Mouse (Mus musculus) adipocyte (in vitro differentiated cells): ENCODE data around the gene Plekha8.
A peak's percentile ranks its signal among the peaks of the same experiment; 100 is the strongest.

ENCODE experiments used
- DNase-seq: peaks from one replicate; pipeline ENCODE4 v3.0.0-alpha.2; 2016; ENCODE audit warnings: low spot score

Plekha8 gene

DNA sequence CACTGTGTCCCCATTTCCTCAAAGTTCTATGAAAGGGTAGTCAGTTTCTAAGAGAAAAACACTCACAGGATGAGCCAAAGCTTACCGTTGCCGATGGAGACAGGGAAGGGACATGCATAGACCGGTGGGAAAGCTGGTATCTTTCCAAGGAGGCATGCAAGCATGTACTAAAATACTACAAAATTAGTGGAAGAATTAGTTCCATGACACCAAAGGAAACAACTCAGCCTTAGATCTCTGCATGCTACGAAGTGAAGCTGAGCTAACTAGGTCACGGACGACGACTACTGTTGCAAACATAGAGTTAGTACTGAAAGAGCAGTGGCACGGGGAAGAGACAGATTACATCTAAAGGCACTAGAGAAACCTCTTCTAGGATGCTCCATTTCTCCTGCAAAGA lies 8.0 kb upstream of the Plekha8 start:
- no peak for DNase-seq

GRCm38 (mm10) chr6:54587683-54588082 lies 7.2 kb upstream of the Plekha8 start:
- DNase-seq: no peak

DNA sequence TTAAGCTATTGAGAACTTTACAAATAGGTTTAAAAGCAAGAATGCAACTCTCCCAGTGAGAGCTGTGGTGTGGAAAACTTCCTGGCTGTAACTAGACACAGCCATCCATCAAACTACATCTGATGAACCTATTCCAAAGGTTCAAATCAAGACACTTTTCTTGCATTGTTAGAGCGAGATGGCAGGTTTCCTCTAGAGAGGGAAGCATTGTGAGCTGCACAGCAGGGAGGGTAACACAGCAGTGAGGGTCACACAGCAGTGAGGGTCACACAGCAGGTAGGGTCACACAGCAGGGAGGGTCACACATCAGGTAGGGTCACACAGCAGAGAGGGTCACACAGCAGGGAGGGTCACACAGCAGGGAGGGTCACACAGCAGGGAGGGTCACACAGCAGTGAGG lies 6.7 kb upstream of the Plekha8 start:
- no peak for DNase-seq

- no peak for DNase-seq
Observed at GRCm38 (mm10) chr6:54590691-54591090, 4.2 kb upstream of the Plekha8 start.

GRCm38 (mm10) chr6:54591778-54592177 lies 3.1 kb upstream of the Plekha8 start:
- no peak for DNase-seq

DNA sequence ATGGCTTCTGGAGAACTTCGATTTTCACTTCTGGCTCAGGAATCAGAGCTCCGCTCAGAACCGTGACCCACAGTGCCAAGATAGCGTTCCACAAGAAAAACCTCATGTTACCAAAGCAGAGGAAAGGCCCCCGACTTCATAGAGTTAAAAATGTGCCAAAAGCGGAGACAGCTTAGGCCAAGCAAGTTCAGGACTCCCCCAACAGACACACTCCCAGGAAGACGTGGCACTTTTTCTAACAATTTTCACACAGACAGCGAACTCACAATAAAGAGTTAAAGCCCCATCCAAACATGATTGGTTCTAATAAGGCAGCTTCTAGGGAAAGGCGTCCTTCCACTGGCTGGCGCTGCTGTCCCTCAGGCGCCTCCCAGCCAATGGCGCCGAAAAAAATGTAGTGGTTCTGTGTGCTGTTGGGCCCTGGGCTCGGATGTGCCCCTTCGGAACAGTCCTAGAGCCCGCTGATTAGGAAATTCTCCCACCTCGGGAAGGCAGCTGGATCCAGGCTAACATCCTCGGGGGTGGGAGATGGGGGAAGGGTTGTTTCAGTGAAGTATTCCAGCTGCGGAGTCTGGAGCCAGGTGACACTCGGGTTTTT lies 1.9 kb upstream of the Plekha8 start:
- DNase-seq: peak; percentile 96

- DNase-seq: peak; percentile 69
Observed at GRCm38 (mm10) chr6:54593766-54594468, 994 bp upstream of the Plekha8 start.

DNA sequence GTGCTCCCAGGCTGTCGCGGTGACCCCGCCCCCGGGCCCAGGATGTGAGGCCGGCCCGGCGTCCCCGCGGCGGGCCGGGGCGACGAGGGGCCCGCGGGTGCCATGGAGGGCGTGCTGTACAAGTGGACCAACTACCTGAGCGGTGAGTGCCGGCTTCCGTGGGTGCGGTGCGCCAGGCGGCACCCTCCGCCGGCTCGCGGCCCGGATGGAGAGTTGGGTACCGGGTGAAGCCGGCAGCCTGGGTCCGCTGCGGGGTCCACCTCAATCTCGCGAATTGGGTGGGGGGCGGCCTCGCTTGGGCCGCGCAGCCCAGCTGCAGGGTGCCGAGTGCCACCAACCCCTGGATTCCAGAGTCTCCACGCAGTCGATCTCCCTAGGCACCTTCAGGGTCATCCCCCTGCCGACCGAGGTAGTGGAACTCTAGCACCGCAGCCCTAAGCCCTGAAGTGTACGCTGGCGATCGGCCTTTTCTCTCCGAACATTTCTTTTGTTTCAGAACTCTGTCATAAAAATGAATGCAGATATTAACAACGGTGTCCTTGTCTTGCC lies 493 bp downstream of the Plekha8 start:
- DNase-seq: peak; percentile 34

DNA sequence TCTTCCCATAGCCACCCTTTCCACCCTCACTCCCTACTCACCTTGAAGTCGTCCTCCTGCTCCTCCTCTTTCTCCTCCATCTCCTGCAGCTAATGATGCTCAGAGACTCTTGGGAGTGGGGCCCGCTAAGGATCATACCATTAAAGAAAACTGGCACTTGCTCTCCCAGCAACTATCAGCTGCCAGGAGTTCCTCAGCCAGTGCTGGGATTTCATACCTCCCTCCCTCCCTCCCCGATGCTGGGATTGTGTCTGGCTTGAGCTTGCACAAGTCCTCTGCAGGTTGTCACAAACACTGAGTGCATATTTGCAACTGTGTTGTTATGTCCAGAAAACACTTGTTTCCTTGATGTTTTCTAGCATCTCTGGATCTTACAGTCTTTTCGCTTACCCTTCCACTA lies 2.3 kb downstream of the Plekha8 start, which contains the start of gene Fkbp14:
Fkbp14 (minus strand) TSS at position 101 of the 400 bp plus-strand sequence.
- no peak for DNase-seq

DNA sequence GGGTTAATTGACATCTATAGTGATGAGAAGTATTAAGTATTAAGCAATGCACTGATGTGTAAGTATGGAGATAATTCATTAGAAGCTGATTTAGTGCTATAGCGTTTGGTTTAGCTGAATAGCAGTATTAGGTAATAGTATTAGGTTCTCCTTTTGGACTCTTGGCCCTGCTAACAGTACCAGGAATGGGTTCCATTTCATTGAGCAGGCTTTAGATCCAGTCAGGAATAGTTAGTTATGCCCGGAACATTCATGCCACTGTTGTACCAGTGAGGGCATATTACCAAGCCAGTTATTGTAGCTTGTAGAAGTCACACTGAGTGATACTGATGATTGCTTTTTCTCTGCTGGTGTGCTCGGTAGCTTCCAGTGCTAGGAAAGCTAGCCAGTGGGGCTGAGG lies 2.8 kb downstream of the Plekha8 start:
- no peak for DNase-seq

GRCm38 (mm10) chr6:54600681-54601347 lies 5.9 kb downstream of the Plekha8 start:
- no peak for DNase-seq

DNA sequence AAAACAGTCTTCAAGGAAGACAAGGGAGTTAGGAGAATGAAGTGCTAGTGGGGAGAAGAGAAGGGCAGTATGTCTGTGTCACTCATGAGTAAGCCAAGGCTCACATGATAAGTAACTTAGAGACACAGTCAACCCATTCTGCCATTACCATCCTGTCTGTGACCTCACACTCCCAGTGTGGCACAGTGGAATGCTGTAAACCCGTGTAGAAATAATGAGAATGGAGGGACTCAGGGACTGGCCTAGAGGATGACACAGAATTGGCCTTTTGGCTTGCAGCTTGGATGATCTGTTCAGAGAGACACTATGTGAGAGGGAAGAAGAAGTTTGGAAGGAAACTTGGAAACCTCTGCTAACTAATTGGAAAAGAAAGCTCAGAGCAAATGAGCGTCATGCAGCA lies 8.0 kb downstream of the Plekha8 start:
- no peak for DNase-seq

DNA sequence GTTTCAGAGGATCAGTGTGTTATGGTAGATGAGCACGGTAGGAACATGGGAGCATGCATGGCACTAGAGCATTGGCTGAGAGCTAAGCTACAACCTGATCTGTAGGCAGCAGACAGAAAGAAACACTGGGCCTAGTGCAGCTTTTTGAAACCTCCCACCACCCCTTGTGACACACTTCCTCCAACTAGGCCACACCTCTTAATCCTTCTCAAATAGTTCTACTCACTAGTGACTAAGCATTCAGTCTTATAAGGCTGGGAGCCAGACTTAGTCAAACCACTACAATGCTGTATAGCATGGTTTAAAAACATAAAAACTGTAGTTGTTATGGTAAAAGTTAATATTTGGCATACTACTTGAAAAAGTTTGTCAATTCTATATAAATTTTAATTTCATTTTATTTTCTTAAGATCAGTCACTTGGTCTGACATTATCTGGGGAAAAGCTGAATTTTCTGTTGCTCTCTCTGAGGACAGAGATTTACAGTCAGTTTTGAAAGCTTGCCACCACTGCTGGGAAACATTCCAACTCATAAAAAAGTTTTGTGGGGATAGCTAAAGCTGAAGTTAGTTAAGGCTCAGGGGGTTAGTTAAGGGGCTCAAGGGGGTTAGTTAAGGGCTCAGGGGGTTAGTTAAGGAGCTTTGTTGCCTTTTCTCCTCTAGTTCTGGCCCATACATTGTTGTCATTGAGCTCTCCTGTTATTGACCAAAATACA lies 9.2 kb downstream of the Plekha8 start:
- DNase-seq: peak; percentile 92

DNA sequence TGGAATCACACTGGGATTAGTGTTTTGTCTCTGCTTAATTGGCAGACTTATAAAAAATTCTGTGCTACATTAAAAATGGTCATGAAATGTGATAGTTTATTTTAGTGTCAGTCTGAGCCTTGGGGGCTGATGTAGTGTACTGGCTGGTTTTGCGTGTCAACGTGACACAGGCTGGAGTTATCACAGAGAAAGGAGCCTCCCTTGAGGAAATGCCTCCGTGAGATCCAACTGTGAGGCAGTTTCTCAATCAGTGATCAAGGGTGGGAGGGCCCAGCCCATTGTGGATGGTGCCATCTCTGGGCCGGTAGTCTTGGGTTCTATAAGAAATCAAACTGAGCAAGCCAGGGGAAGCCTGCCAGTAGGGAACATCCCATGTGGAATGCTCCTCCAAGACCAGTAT lies 11.3 kb downstream of the Plekha8 start:
- peak; percentile 26 for DNase-seq

GRCm38 (mm10) chr6:54617363-54617762 lies 22.5 kb downstream of the Plekha8 start:
- DNase-seq: no peak

GRCm38 (mm10) chr6:54619530-54619929 lies 24.6 kb downstream of the Plekha8 start:
- DNase-seq: no peak

- DNase-seq: no peak
Observed at GRCm38 (mm10) chr6:54620357-54620756, 25.4 kb downstream of the Plekha8 start.

DNA sequence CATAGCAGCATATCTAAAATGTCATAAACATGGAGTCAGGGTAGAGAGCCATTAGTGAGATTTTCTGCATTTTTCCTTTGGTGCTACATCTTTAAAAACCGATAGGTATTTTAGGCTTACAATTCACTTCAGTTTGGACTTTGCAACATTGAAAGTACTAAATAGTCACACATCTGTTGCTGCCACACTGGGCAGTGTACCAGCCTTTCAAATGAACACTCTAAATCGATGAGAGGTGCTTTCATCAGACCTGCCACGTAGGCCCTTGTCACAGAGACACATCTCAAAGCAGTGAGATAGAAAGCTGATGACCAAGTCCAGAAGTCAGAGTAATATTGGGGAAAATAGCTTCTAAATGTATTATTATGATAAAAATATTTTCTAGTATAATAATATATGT lies 33.5 kb downstream of the Plekha8 start:
- no peak for DNase-seq

DNA sequence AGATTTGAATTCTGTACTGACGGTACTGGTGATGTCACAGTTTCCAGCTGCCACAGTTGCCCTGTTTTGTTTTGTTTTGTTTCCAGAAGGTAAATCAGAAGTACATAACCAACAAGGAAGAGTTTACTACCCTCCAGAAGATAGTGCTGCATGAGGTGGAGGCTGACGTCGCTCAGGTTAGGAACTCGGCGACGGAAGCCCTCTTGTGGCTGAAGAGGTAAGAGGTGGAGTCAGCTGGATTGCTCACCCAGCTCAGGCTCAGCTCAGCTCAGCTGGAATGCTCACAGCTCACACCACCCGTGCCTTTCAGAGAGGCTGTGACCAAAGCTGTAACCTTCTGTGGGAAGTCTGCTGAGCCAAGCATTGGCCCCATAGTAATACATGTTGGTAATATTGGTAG lies 34.8 kb downstream of the Plekha8 start:
- DNase-seq: no peak

DNA sequence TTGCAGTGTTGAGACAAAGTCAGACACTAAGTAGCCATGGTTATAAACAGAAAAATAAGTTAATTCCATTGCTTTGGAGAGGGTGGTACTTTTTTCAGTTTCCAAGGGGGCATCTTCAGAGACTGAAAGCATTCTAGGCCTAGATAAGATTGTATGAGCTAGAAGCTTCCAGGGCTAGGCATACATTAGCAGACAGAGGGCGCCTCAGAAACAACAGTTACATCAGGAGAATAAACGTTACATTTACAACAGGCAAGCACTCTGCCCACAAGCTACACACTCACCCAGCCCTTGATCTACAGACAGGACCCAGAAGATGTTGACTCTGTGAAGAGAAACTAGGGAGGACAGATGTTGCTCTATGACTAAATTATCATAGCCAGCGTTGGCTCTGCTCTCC lies 36.6 kb downstream of the Plekha8 start:
- DNase-seq: peak; percentile 34

- no peak for DNase-seq
Observed at GRCm38 (mm10) chr6:54639877-54640276, 45.0 kb downstream of the Plekha8 start.

DNA sequence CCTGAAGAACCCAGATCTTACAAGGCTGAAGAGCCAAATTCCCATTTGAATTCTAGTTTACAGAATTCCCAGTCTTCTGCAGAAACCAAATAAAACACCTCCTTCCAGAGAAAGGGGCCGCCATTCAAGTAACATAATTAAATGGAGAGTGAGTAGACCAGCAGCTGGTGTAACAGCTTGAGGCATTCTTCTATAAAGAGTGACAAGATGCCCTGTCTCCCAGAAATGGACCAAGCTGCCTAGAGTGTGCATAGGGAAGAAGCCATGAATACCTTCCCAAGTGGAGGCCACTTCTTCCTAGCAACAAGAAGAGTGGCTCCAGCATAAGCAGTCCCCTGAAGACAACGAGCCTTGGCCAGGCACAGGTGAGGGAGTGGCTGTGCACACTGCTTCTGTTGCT lies 47.0 kb downstream of the Plekha8 start:
- DNase-seq: no peak
